Mouse (Mus musculus): ENCODE measurements around the gene Vgll2.

GRCm38 (mm10) chr10:51975587-51975986 lies 46.7 kb upstream of the Vgll2 start:
- TF ChIP-seq MAFK (IDR thresholded peaks at IDR 0.05; ENCODE audit: insufficient read depth, low read depth, low read length) (no peak), HCFC1 (IDR thresholded peaks at IDR 0.05; ENCODE audit: borderline replicate concordance, insufficient read depth, low read length) (no peak)

Measured in ES-E14 (cell line).